Mouse (Mus musculus): ENCODE results near the gene Gm17079. TPM values are rescaled to one million over a fixed set of nuclear protein-coding genes. Genes with fewer than 3 reads are reported as not detected.

The Gm17079 gene
- polyA plus RNA-seq (2012; rRNA removed; ENCODE audit: low replicate concordance), result not detected in 2 replicates

DNA sequence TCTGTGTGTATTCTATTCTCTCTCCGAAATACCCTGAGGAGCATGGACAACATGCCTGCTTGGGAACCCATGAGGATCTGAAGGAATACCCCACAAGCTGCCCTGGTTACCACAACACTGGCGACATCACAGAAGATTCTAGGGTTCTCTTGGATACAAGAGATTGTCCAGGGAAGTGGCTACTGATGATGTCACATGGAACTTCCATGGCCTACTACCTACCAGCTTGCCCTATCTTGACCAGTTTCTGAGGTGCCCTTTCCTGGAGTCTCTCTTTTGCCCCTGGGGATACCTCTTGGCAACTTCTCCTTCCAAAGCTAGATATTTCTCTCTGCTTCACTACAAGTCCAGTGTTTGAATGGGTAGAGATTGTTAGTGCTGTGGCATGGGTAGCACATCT is at the start of gene Gm17079:
Gene Gm17079 (minus strand): TSS at position 101 of the 400 bp plus-strand sequence.

GRCm38 (mm10) chr14:51717083-51717482 is 21.8 kb upstream of the Gm17079 start, which contains the start of gene Gm5800:
TSS of gene Gm5800 (minus strand) at chr14:51717183.

Other genes with a start within 250 kb of the Gm17079 start
- not detected in 2 replicates for gene Vmn2r89, start 243.6 kb downstream of the Gm17079 start, polyA plus RNA-seq (2012; rRNA removed; ENCODE audit: low replicate concordance)
- gene Gm5622, start 142.7 kb downstream of the Gm17079 start, polyA plus RNA-seq (2012; rRNA removed; ENCODE audit: low replicate concordance), result not detected in 2 replicates
- gene Gm17175, start 121.4 kb downstream of the Gm17079 start, polyA plus RNA-seq (2012; rRNA removed; ENCODE audit: low replicate concordance), result not detected in 2 replicates
- not detected in 2 replicates for gene Gm17174, start 103.3 kb downstream of the Gm17079 start, polyA plus RNA-seq (2012; rRNA removed; ENCODE audit: low replicate concordance)
- not detected in 2 replicates for gene Gm17078, start 84.2 kb downstream of the Gm17079 start, polyA plus RNA-seq (2012; rRNA removed; ENCODE audit: low replicate concordance)
- not detected in 2 replicates for gene Gm4181, start 59.8 kb downstream of the Gm17079 start, polyA plus RNA-seq (2012; rRNA removed; ENCODE audit: low replicate concordance)
- not detected in 2 replicates for gene Gm5800, start 21.7 kb upstream of the Gm17079 start, polyA plus RNA-seq (2012; rRNA removed; ENCODE audit: low replicate concordance)
- gene Ang4, start 78.1 kb upstream of the Gm17079 start, polyA plus RNA-seq (2012; rRNA removed; ENCODE audit: low replicate concordance), result 0.32 TPM in 1 of 2 replicates, not detected in the other
- gene AY358078, start 104.6 kb upstream of the Gm17079 start, polyA plus RNA-seq (2012; rRNA removed; ENCODE audit: low replicate concordance), result not detected in 2 replicates
- gene Ear6, start 158.2 kb upstream of the Gm17079 start, polyA plus RNA-seq (2012; rRNA removed; ENCODE audit: low replicate concordance), result not detected in 2 replicates
- gene Mettl17, start 189.4 kb upstream of the Gm17079 start, polyA plus RNA-seq (2012; rRNA removed; ENCODE audit: low replicate concordance), result 28.2 and 46.1 TPM in 2 replicates
- gene Slc39a2, start 197.4 kb upstream of the Gm17079 start, polyA plus RNA-seq (2012; rRNA removed; ENCODE audit: low replicate concordance), result 0.67 and 6.4 TPM in 2 replicates
- gene Ndrg2, start 218.7 kb upstream of the Gm17079 start, polyA plus RNA-seq (2012; rRNA removed; ENCODE audit: low replicate concordance), result 267 and 271 TPM in 2 replicates
- not detected in 2 replicates for gene Tppp2, start 223.0 kb upstream of the Gm17079 start, polyA plus RNA-seq (2012; rRNA removed; ENCODE audit: low replicate concordance)
- gene Rnase13, start 227.3 kb upstream of the Gm17079 start, polyA plus RNA-seq (2012; rRNA removed; ENCODE audit: low replicate concordance), result 0.27 and 0.34 TPM in 2 replicates

Measured in subcutaneous adipose tissue, adult 2 months (tissue).